Mouse (Mus musculus): ENCODE measurements around the gene Sept8.

Sept8 gene

GRCm38 (mm10) chr11:53495417-53495816 lies 23.6 kb upstream of the Sept8 start:
- no peak for DNase-seq (ENCODE audit: low read depth, low spot score)

- DNase-seq (ENCODE audit: low read depth, low spot score) = no peak
Observed at GRCm38 (mm10) chr11:53496946-53497345, 22.1 kb upstream of the Sept8 start.

- peak; percentile 75 for DNase-seq (ENCODE audit: low read depth, low spot score)
Observed at GRCm38 (mm10) chr11:53500569-53500968, 18.5 kb upstream of the Sept8 start.

- DNase-seq (ENCODE audit: low read depth, low spot score) = no peak
Observed at GRCm38 (mm10) chr11:53502039-53502765, 16.9 kb upstream of the Sept8 start.

- DNase-seq (ENCODE audit: low read depth, low spot score) = no peak
Observed at GRCm38 (mm10) chr11:53503738-53504137, 15.3 kb upstream of the Sept8 start.

GRCm38 (mm10) chr11:53504376-53504775 lies 14.7 kb upstream of the Sept8 start:
- no peak for DNase-seq (ENCODE audit: low read depth, low spot score)

- no peak for DNase-seq (ENCODE audit: low read depth, low spot score)
Observed at GRCm38 (mm10) chr11:53505026-53505663, 13.9 kb upstream of the Sept8 start.

- no peak for DNase-seq (ENCODE audit: low read depth, low spot score)
Observed at GRCm38 (mm10) chr11:53507098-53507805, 11.8 kb upstream of the Sept8 start.

GRCm38 (mm10) chr11:53508152-53508551 lies 10.9 kb upstream of the Sept8 start:
- DNase-seq (ENCODE audit: low read depth, low spot score) = no peak

GRCm38 (mm10) chr11:53508591-53508990 lies 10.5 kb upstream of the Sept8 start:
- DNase-seq (ENCODE audit: low read depth, low spot score) = peak; percentile 56

- no peak for DNase-seq (ENCODE audit: low read depth, low spot score)
Observed at GRCm38 (mm10) chr11:53510351-53510750, 8.7 kb upstream of the Sept8 start.

- no peak for DNase-seq (ENCODE audit: low read depth, low spot score)
Observed at GRCm38 (mm10) chr11:53516775-53517627, 2.1 kb upstream of the Sept8 start.

- DNase-seq (ENCODE audit: low read depth, low spot score) = no peak
Observed at GRCm38 (mm10) chr11:53518759-53519158, 298 bp upstream of the Sept8 start.

- peak; percentile 69 for DNase-seq (ENCODE audit: low read depth, low spot score)
Observed at GRCm38 (mm10) chr11:53520122-53520978, 1.3 kb downstream of the Sept8 start.

GRCm38 (mm10) chr11:53521120-53521820 lies 2.2 kb downstream of the Sept8 start:
- DNase-seq (ENCODE audit: low read depth, low spot score) = no peak

GRCm38 (mm10) chr11:53521821-53522131 lies 2.7 kb downstream of the Sept8 start:
- DNase-seq (ENCODE audit: low read depth, low spot score) = no peak

GRCm38 (mm10) chr11:53522362-53522761 lies 3.3 kb downstream of the Sept8 start:
- no peak for DNase-seq (ENCODE audit: low read depth, low spot score)

- DNase-seq (ENCODE audit: low read depth, low spot score) = no peak
Observed at GRCm38 (mm10) chr11:53522930-53523329, 3.9 kb downstream of the Sept8 start.

GRCm38 (mm10) chr11:53523545-53524405 lies 4.7 kb downstream of the Sept8 start:
- DNase-seq (ENCODE audit: low read depth, low spot score) = no peak

Data from R1 (cell line).